Mouse (Mus musculus) liver, postnatal 0 days (tissue): ENCODE measurements around the gene Gabbr2. TPM values are rescaled to one million over a fixed set of nuclear protein-coding genes. Genes with fewer than 3 reads are reported as not detected.
A peak's percentile ranks its signal among the peaks of the same experiment; 100 is the strongest.

Experiments used
- ATAC-seq: fragments of 200-750 bp; cut with Nextera tagmentation; 2 replicates; pipeline ENCODE4 v1.8.0; 2017; ENCODE audit warnings: mild to moderate bottlenecking, moderate library complexity
- DNase-seq: peaks from one replicate; pipeline ENCODE4 v3.0.0-alpha.2; 2016
- H3K27ac ChIP-seq: fragments of 300-500 bp; sonication (generic); 2 replicates; pipeline ENCODE4 v1.5.1; 2014; ENCODE audit warnings: antibody characterized with exemption, moderate library complexity, mild to moderate bottlenecking, low read depth
- H3K27me3 ChIP-seq: fragments of 300-500 bp; sonication (generic); 2 replicates; pipeline ENCODE4 v1.6.1; 2014; ENCODE audit warnings: low read length, control low read depth, mixed read lengths; ENCODE audit not compliant: insufficient read depth
- H3K36me3 ChIP-seq: fragments of 300-500 bp; sonication (generic); replicated peaks from 2 replicates; pipeline ENCODE4 v1.6.1; 2014; ENCODE audit warnings: mild to moderate bottlenecking, control low read depth, low read length, moderate library complexity, mixed read lengths; ENCODE audit not compliant: insufficient read depth
- H3K4me1 ChIP-seq: fragments of 300-500 bp; sonication (generic); 2 replicates; pipeline ENCODE4 v1.6.1; 2014; ENCODE audit warnings: antibody characterized with exemption, mild to moderate bottlenecking, control low read depth; ENCODE audit not compliant: insufficient read depth
- H3K4me2 ChIP-seq: fragments of 300-500 bp; sonication (generic); 2 replicates; pipeline ENCODE4 v1.6.1; 2014; ENCODE audit warnings: low read depth, mild to moderate bottlenecking, low read length, moderate library complexity, mixed read lengths
- H3K4me3 ChIP-seq: fragments of 300-500 bp; sonication (generic); 2 replicates; pipeline ENCODE4 v1.5.1; 2014; ENCODE audit warnings: low read depth, low read length
- H3K9ac ChIP-seq: fragments of 300-500 bp; sonication (generic); replicated peaks from 2 replicates; pipeline ENCODE4 v1.6.1; 2014; ENCODE audit warnings: mild to moderate bottlenecking, moderate library complexity
- H3K9me3 ChIP-seq: fragments of 300-500 bp; sonication (generic); 2 replicates; pipeline ENCODE4 v1.6.1; 2016; ENCODE audit warnings: mild to moderate bottlenecking, control low read depth, low read length, mixed read lengths
- CTCF ChIP-seq: sonication (generic); IDR thresholded peaks from 2 replicates; pipeline ENCODE4 v1.5.1; 2016; ENCODE audit warnings: antibody characterized with exemption, low read depth
- EP300 ChIP-seq: IDR thresholded peaks from 2 replicates; pipeline ENCODE4 v1.6.1; 2016; ENCODE audit warnings: antibody characterized with exemption, low read depth, mild to moderate bottlenecking
- WGBS: fragments of 180-500 bp; shearing (Covaris S2); extraction: QIAGEN DNeasy Blood & Tissue Kit; methylation state at CpG from one replicate; pipeline ENCODE4 v1.1.7; 2014; ENCODE audit not compliant: insufficient replicate concordance; 5-methylcytosine and 5-hydroxymethylcytosine counted together
- polyA plus RNA-seq: library from polyadenylated mRNA; unstranded; fragments of >200 nt; fragmentation: Nextera tagmentation; extraction: Ambion mirVana; gene quantifications from 2 replicates; pipeline ENCODE4 v1.2.1, GENCODE M21; 2015

Gene Gabbr2
- polyA plus RNA-seq, 1 experiment from 2014 or later: 0.20 TPM

GRCm38 (mm10) chr4:46846396-46846795, 145.3 kb downstream of the Gabbr2 start:
- Histone ChIP-seq H3K9me3 (peaks cover 3% of the 10 kb centered on the region; the same call in 1 of the 2 replicates), H3K36me3 (no peaks in the 10 kb centered on the region), H3K27ac (no peak overlapping the region), H3K27me3 (no peaks in the 10 kb centered on the region), H3K4me3 (no peak overlapping the region), H3K9ac (no peak overlapping the region), H3K4me1 (no peaks in the 10 kb centered on the region), H3K4me2 (no peak overlapping the region)
- TF ChIP-seq CTCF (peak; percentile 27; the same call in 1 of the 2 replicates), EP300 (no peak)
- 91% methylated on average over 10 of the region's 10 CpGs for WGBS
- ATAC-seq (no peak), DNase-seq (no peak)

GRCm38 (mm10) chr4:46844982-46845643, 146.6 kb downstream of the Gabbr2 start:
- DNase-seq (no peak), ATAC-seq (no peak)
- TF ChIP-seq EP300: no peak
- no peak for TF ChIP-seq CTCF
- Histone ChIP-seq H3K27ac (no peak overlapping the region), H3K4me1 (no peaks in the 10 kb centered on the region), H3K27me3 (no peaks in the 10 kb centered on the region), H3K9ac (no peak overlapping the region), H3K4me2 (no peak overlapping the region), H3K9me3 (no peaks in the 10 kb centered on the region), H3K36me3 (no peaks in the 10 kb centered on the region), H3K4me3 (no peak overlapping the region)
- 67% methylated on average over 6 of the region's 6 CpGs for whole genome bisulfite sequencing

DNA sequence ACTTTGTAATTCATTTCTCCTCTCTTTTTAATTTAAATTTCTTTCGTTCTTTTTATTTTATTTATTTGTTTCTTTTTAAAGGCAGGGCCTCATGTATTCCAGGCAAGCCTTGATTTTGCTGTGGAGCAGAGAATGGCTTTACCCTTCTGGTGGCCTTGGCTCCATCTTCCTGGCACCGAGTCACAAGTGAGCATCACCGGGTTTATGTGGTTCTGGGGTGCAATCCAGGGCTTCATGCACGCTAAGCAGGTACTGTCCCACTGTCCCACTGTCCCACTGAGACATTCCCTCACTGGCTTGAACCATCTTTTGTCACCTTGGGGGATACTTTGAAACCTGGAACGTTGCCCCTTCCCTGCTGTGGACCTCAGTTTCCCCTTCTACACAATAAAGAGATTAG, 147.1 kb downstream of the Gabbr2 start:
- Histone ChIP-seq H3K4me2 (no peak overlapping the region), H3K27me3 (no peaks in the 10 kb centered on the region), H3K36me3 (no peaks in the 10 kb centered on the region), H3K9ac (no peak overlapping the region), H3K9me3 (no peaks in the 10 kb centered on the region), H3K4me3 (no peak overlapping the region), H3K4me1 (no peaks in the 10 kb centered on the region), H3K27ac (no peak overlapping the region)
- 82% methylated on average over 5 of the region's 5 CpGs for WGBS
- TF ChIP-seq EP300 (no peak), CTCF (no peak)
- ATAC-seq (no peak), DNase-seq (no peak)

GRCm38 (mm10) chr4:46842596-46842995, 149.1 kb downstream of the Gabbr2 start:
- Histone ChIP-seq H3K9me3 (no peaks in the 10 kb centered on the region), H3K9ac (no peak overlapping the region), H3K4me1 (no peaks in the 10 kb centered on the region), H3K4me3 (no peak overlapping the region), H3K27ac (no peak overlapping the region), H3K4me2 (no peak overlapping the region), H3K36me3 (no peaks in the 10 kb centered on the region), H3K27me3 (no peaks in the 10 kb centered on the region)
- ATAC-seq (no peak), DNase-seq (no peak)
- 83% methylated on average over 7 of the region's 7 CpGs for WGBS
- TF ChIP-seq EP300 (no peak), CTCF (no peak)

- Histone ChIP-seq H3K27ac (no peak overlapping the region), H3K27me3 (no peaks in the 10 kb centered on the region), H3K36me3 (no peaks in the 10 kb centered on the region), H3K9me3 (no peaks in the 10 kb centered on the region), H3K4me1 (no peaks in the 10 kb centered on the region), H3K9ac (no peak overlapping the region), H3K4me3 (no peak overlapping the region), H3K4me2 (no peak overlapping the region)
- DNase-seq: no peak
- WGBS: 86% methylated on average over 6 of the region's 6 CpGs
- no peak for ATAC-seq
- TF ChIP-seq EP300: no peak
- no peak for TF ChIP-seq CTCF
These were observed 151.5 kb downstream of the Gabbr2 start for GRCm38 (mm10) chr4:46840146-46840545.

- ATAC-seq (no peak), DNase-seq (no peak)
- Histone ChIP-seq H3K4me2 (no peak overlapping the region), H3K36me3 (no peaks in the 10 kb centered on the region), H3K9ac (no peak overlapping the region), H3K4me1 (no peaks in the 10 kb centered on the region), H3K4me3 (no peak overlapping the region), H3K27ac (no peak overlapping the region), H3K9me3 (no peaks in the 10 kb centered on the region), H3K27me3 (no peaks in the 10 kb centered on the region)
- WGBS: 79% methylated on average over 7 of the region's 7 CpGs
- TF ChIP-seq CTCF (no peak), EP300 (no peak)
These were observed 154.3 kb downstream of the Gabbr2 start for GRCm38 (mm10) chr4:46837362-46837761.

DNA sequence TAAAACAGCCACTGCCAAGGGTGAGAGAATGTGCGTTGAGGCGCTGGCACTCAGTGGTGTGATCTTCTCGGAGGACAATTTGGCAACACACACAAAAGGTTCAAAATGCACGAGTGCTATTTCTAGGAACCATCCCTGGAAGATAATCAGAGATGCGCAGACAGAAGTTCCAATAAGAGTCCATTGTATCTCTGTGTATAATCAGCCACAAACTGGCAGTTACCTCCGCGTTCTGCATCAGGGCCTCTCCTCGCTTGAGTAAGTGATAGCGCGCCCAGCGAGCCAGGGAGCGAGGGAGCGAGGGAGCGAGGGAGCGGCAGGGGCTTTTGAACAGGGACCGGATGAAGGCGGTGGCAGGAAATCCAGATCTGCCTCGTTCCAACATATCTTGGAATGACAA, 155.6 kb downstream of the Gabbr2 start:
- 46% methylated on average over 18 of the region's 18 CpGs for WGBS
- TF ChIP-seq CTCF (no peak), EP300 (peak; percentile 67; the same call in 1 of the 2 replicates)
- Histone ChIP-seq H3K36me3 (no peaks in the 10 kb centered on the region), H3K4me3 (no peak overlapping the region), H3K9ac (no peak overlapping the region), H3K9me3 (no peaks in the 10 kb centered on the region), H3K27me3 (no peaks in the 10 kb centered on the region), H3K4me2 (peak overlapping the region; percentile 13), H3K27ac (peak overlapping the region; percentile 0; the same call in 1 of the 2 replicates), H3K4me1 (no peaks in the 10 kb centered on the region)
- ATAC-seq (peak; percentile 64), DNase-seq (no peak)
